Mouse (Mus musculus) spleen, adult 2 months (tissue): Measurements from ENCODE around the gene Ube2cbp.

Experiments
- CTCF ChIP-seq: fragments of 200-500 bp; IDR thresholded peaks from 2 replicates; pipeline ENCODE4 v1.5.1; 2011; ENCODE audit warnings: mild to moderate bottlenecking, inconsistent platforms; ENCODE audit not compliant: insufficient read depth, insufficient read length, insufficient replicate concordance; ENCODE audit errors: extremely low read depth
- POLR2A ChIP-seq: fragments of 200-500 bp; IDR thresholded peaks from 2 replicates; pipeline ENCODE4 v1.6.1; 2011; ENCODE audit warnings: low read depth, low read length, inconsistent platforms

- no peak for TF ChIP-seq POLR2A
- TF ChIP-seq CTCF = no peak
Observed at GRCm38 (mm10) chr9:86491740-86492139, 27.0 kb upstream of the Ube2cbp start.
